Mouse (Mus musculus) CH12.LX (cell line): ENCODE measurements around the gene Nagpa. TPM values are rescaled to one million over a fixed set of nuclear protein-coding genes. Genes with fewer than 3 reads are reported as not detected.

Experiments
- DNase-seq: peaks from one replicate; pipeline ENCODE4 v3.0.0-alpha.2; 2013; ENCODE audit errors: extremely low read depth
- H3K27ac ChIP-seq: 2 replicates; pipeline ENCODE4 v1.5.1; 2012; ENCODE audit warnings: low read depth, mild to moderate bottlenecking, control low read depth, moderate library complexity; ENCODE audit not compliant: insufficient read depth
- H3K27me3 ChIP-seq: replicated peaks from 2 replicates; pipeline ENCODE3; 2012; ENCODE audit warnings: inconsistent platforms
- H3K36me3 ChIP-seq, 2 experiments: replicated peaks in 1 of 2; 2 replicates each; pipeline versions ENCODE3 to v1.6.1; 2012; ENCODE audit warnings: inconsistent platforms in 1 of 2, low read length in 1 of 2, mild to moderate bottlenecking in 1 of 2, mixed read lengths in 1 of 2, moderate library complexity in 1 of 2; ENCODE audit not compliant: control insufficient read depth in 1 of 2, insufficient read depth in 1 of 2
- H3K4me1 ChIP-seq, 2 experiments: 2 replicates each; pipeline ENCODE4 v1.6.1; 2012; ENCODE audit warnings: inconsistent platforms in 1 of 2, moderate library complexity in 1 of 2; ENCODE audit not compliant: insufficient read depth in 2 of 2, control insufficient read depth in 1 of 2
- H3K4me2 ChIP-seq: 2 replicates; pipeline ENCODE4 v1.6.1; 2012; ENCODE audit warnings: low read depth, mild to moderate bottlenecking, control low read depth; ENCODE audit not compliant: poor library complexity, insufficient read depth, severe bottlenecking
- H3K4me3 ChIP-seq, 3 experiments: fragments of 150-350 bp in 1 of 3; sonication (generic) in 1 of 3; replicated peaks in 1 of 3; 2 replicates each; pipeline versions ENCODE3 to v1.5.1; 2011 to 2012; ENCODE audit warnings: low read depth in 2 of 3, low read length in 2 of 3, mild to moderate bottlenecking in 2 of 3, moderate library complexity in 2 of 3, control low read depth in 1 of 3, improper control_type of control experiment in 1 of 3, inconsistent platforms in 1 of 3, mixed read lengths in 1 of 3; ENCODE audit not compliant: poor library complexity in 1 of 3
- H3K79me2 ChIP-seq: replicated peaks from 2 replicates; pipeline ENCODE4 v1.6.1; 2012; ENCODE audit warnings: mild to moderate bottlenecking, moderate library complexity; ENCODE audit not compliant: control insufficient read depth, poor library complexity, insufficient read depth, severe bottlenecking; ENCODE audit errors: extremely low read depth
- H3K9ac ChIP-seq: 2 replicates; pipeline ENCODE4 v1.6.1; 2012; ENCODE audit warnings: low read depth, mild to moderate bottlenecking, control low read depth, moderate library complexity; ENCODE audit not compliant: insufficient read depth
- H3K9me3 ChIP-seq: replicated peaks from 2 replicates; pipeline ENCODE3; 2012; ENCODE audit warnings: low read length, inconsistent platforms, mixed read lengths
- CHD2 ChIP-seq: IDR thresholded peaks from 2 replicates; pipeline ENCODE4 v1.6.1; 2011; ENCODE audit warnings: low read length, improper control_type of control experiment
- CTCF ChIP-seq, 2 experiments: IDR thresholded peaks in 1 of 2; conservative IDR thresholded peaks in 1 of 2; 2 replicates each; pipeline ENCODE4 v1.5.1; 2011 to 2012; ENCODE audit warnings: low read depth in 2 of 2, low read length in 2 of 2, improper control_type of control experiment in 1 of 2, inconsistent platforms in 1 of 2, mild to moderate bottlenecking in 1 of 2, moderate library complexity in 1 of 2
- E2F4 ChIP-seq: IDR thresholded peaks from 2 replicates; pipeline ENCODE4 v1.6.1; 2011; ENCODE audit warnings: low read depth, low read length, improper control_type of control experiment; ENCODE audit not compliant: insufficient replicate concordance
- ELF1 ChIP-seq: IDR thresholded peaks from 2 replicates; pipeline ENCODE4 v1.6.1; 2014; ENCODE audit warnings: low read depth, mild to moderate bottlenecking, inconsistent platforms, low read length, improper control_type of control experiment
- GABPA ChIP-seq: IDR thresholded peaks from 2 replicates; pipeline ENCODE4 v1.6.1; 2012; ENCODE audit warnings: low read depth, low read length, improper control_type of control experiment, inconsistent platforms; ENCODE audit not compliant: insufficient replicate concordance
- HCFC1 ChIP-seq: IDR thresholded peaks from 2 replicates; pipeline ENCODE4 v1.6.1; 2012; ENCODE audit warnings: low read depth, mild to moderate bottlenecking, inconsistent platforms, low read length, improper control_type of control experiment
- MYC ChIP-seq: IDR thresholded peaks from 2 replicates; pipeline ENCODE4 v1.6.1; 2011; ENCODE audit warnings: low read depth, mild to moderate bottlenecking, improper control_type of control experiment, low read length
- NELFE ChIP-seq: IDR thresholded peaks from 2 replicates; pipeline ENCODE4 v1.6.1; 2011; ENCODE audit warnings: low read depth, low read length, improper control_type of control experiment
- PAX5 ChIP-seq: IDR thresholded peaks from 2 replicates; pipeline ENCODE4 v1.6.1; 2012; ENCODE audit warnings: low read length, inconsistent platforms, mixed read lengths
- RCOR1 ChIP-seq: conservative IDR thresholded peaks from 2 replicates; pipeline ENCODE4 v1.6.1; 2012; ENCODE audit warnings: low read depth, mild to moderate bottlenecking, inconsistent platforms, low read length, improper control_type of control experiment
- SIN3A ChIP-seq: IDR thresholded peaks from 2 replicates; pipeline ENCODE4 v1.6.1; 2012; ENCODE audit warnings: low read length, improper control_type of control experiment, inconsistent platforms
- TBP ChIP-seq: conservative IDR thresholded peaks from 2 replicates; pipeline ENCODE4 v1.6.1; 2011; ENCODE audit warnings: low read depth, low read length, improper control_type of control experiment
- ZC3H11A ChIP-seq: IDR thresholded peaks from 2 replicates; pipeline ENCODE4 v1.6.1; 2012; ENCODE audit warnings: low read depth, mild to moderate bottlenecking, inconsistent platforms, low read length, improper control_type of control experiment
- ZNF384 ChIP-seq: IDR thresholded peaks from 2 replicates; pipeline ENCODE4 v1.6.1; 2012; ENCODE audit warnings: low read depth, low read length, improper control_type of control experiment, inconsistent platforms
- dilution Hi-C: fragments of 300-500 bp; cut with MboI; formaldehyde crosslinking; loops from 2 replicates; pipeline ENCODE4 v1.14.3; 2020; ENCODE audit warnings: low sequenced_read_pairs; ENCODE audit not compliant: extremely low pct_unique_long_range_greater_than_20kb, extremely low pct_ligation_motif_present
- in situ Hi-C: fragments of 300-500 bp; cut with MboI; formaldehyde crosslinking; loops from 3 replicates; pipeline ENCODE4 v1.14.3; 2019; ENCODE audit warnings: low sequenced_read_pairs, low pct_ligation_motif_present, low pct_unique_long_range_greater_than_20kb, mixed read lengths
- polyA plus RNA-seq: library from polyadenylated mRNA; unstranded; fragments of >175 nt; gene quantifications from 2 replicates; pipeline ENCODE4 v1.2.1, GENCODE M21; 2012; ENCODE audit warnings: low read depth; ENCODE audit not compliant: insufficient read length
- total RNA-seq, 2 experiments: library from RNA; depleted of rRNA; stranded (reverse); fragments of 300-350 nt in 1 of 2; fragments of >200 nt in 1 of 2; gene quantifications; 2 replicates each; pipeline ENCODE4 v1.2.3; 2012 to 2014

Nagpa gene
- total and polyA plus RNA-seq, 3 experiments, result 41.9 to 80.6 (median 50.2) TPM

- no peak for DNase-seq
- no peak overlapping the region for H3K27ac ChIP-seq
- no peaks in the 10 kb centered on the region for H3K79me2 ChIP-seq
- H3K4me1 ChIP-seq, result no peaks in the 10 kb centered on the region
- no peak for TF ChIP-seq HCFC1
- TF ChIP-seq PAX5, result no peak
- no peak for TF ChIP-seq ZNF384
- TF ChIP-seq E2F4, result no peak
- TF ChIP-seq GABPA, result no peak
- TF ChIP-seq CHD2, result no peak
- TF ChIP-seq MYC, result no peak
- no peak for TF ChIP-seq CTCF (conservative IDR thresholded peaks at IDR 0.05 in 1 of 2, IDR thresholded peaks at IDR 0.05 in 1 of 2; ENCODE audit: low read depth in 2 of 2, low read length in 2 of 2)
- no peak overlapping the region for H3K4me2 ChIP-seq
- dilution Hi-C loops, result no loop called here
- peaks cover 83 to 97% of the 10 kb centered on the region in 2 experiments for H3K36me3 ChIP-seq
- H3K9ac ChIP-seq, result no peak overlapping the region
- no peaks in the 10 kb centered on the region for H3K9me3 ChIP-seq
- H3K27me3 ChIP-seq, result no peaks in the 10 kb centered on the region
- in situ Hi-C loops, result loop anchor here (5.0 kb wide), 1 partner anchor 36 kb away; no protein-coding TSS in a partner anchor
- no peak overlapping the region for H3K4me3 ChIP-seq
These were observed 39.1 kb upstream of the Nagpa start for GRCm38 (mm10) chr16:5242882-5243281.

GRCm38 (mm10) chr16:5242355-5242754 lies 38.5 kb upstream of the Nagpa start:
- dilution Hi-C loops (no loop called here), in situ Hi-C loops (loop anchor here (5.0 kb wide), 1 partner anchor 35 kb away; no protein-coding TSS in a partner anchor)
- Histone ChIP-seq H3K4me3 (no peak overlapping the region), H3K79me2 (no peaks in the 10 kb centered on the region), H3K27me3 (no peaks in the 10 kb centered on the region), H3K9ac (no peak overlapping the region), H3K27ac (no peak overlapping the region), H3K4me1 (no peaks in the 10 kb centered on the region), H3K9me3 (no peaks in the 10 kb centered on the region), H3K4me2 (no peak overlapping the region), H3K36me3 (peaks cover 78 to 95% of the 10 kb centered on the region in 2 experiments)
- no peak for DNase-seq
- TF ChIP-seq SIN3A, result no peak
- no peak for TF ChIP-seq ELF1
- no peak for TF ChIP-seq NELFE
- TF ChIP-seq ZC3H11A, result no peak
- no peak for TF ChIP-seq TBP
- TF ChIP-seq RCOR1, result no peak
